In the genomic region with DNA sequence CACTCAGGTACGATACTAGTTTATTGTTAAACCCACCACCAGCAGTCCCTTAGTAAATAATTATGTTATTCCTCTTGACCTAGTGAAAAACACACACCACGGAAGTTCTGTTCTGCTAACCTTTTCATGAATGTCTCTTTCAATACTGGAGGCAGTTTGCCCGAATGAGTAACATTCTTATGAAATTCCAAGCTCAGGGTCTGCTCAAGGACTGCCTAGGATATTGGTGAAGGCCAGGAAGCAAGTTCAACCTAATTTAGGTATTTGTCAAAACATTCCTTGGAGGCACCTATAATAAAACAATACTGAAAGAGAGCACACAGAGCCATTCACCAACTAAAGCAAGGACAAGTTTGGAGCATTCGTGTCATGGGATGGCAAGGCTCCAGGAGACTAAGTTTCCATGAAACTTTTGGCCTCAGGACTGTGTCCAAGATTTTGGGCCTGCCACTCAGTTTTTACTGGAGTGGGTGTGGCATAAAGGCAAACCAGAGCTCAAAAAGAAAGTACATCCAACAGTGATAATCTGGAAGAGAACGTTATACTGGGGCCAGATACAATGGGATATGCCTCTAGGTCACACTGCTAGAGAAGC, we compare ENCODE assay signal across 29 mouse cellular contexts. TPM values are rescaled to one million over a fixed set of nuclear protein-coding genes. Genes with fewer than 3 reads are reported as not detected.
DNase-seq lines count a peak whose midpoint lies in the region; ATAC-seq and TF ChIP-seq lines count a peak whose summit lies in the region.
"Had no signal": no experiment of that assay in that cellular context is flagged by ENCODE, and none has a peak within 500 bp of the region (broad histone marks: within the 10 kb centered on the region; RNA-seq: fewer than 3 reads in every experiment).

No protein-coding gene starts in this region.

- H3K36me3 ChIP-seq in kidney, embryonic 16.5 days (ENCODE audit: insufficient read depth, low read length): no peaks in the 10 kb centered on the region
- H3K36me3 ChIP-seq in small intestine, adult 2 months (ENCODE audit: control insufficient read depth, insufficient read depth, low read length): peaks cover 3% of the 10 kb centered on the region; the same call in 1 of the 2 replicates
- H3K36me3 ChIP-seq: embryonic facial prominence, embryonic 12.5 days; liver, embryonic 13.5 days; midbrain, embryonic 15.5 days; stomach, embryonic 15.5 days had no signal

- no peaks in the 10 kb centered on the region for H3K27me3 ChIP-seq in kidney, embryonic 16.5 days (ENCODE audit: insufficient read depth, low read length)
- H3K27me3 ChIP-seq in small intestine, adult 2 months (ENCODE audit: control insufficient read depth, insufficient read depth, low read length): no peaks in the 10 kb centered on the region
- H3K27me3 ChIP-seq: embryonic facial prominence, embryonic 12.5 days; heart, embryonic 13.5 days; liver, embryonic 13.5 days; lung, embryonic 15.5 days; midbrain, embryonic 15.5 days; neural tube, embryonic 13.5 days; Patski; stomach, embryonic 15.5 days had no signal

- H3K4me1 ChIP-seq in kidney, embryonic 16.5 days (ENCODE audit: insufficient read depth, low read length): no peaks in the 10 kb centered on the region
- H3K4me1 ChIP-seq in small intestine, adult 2 months (ENCODE audit: control insufficient read depth, insufficient read depth, insufficient read length, low read length): peaks cover 20% of the 10 kb centered on the region
- H3K4me1 ChIP-seq: embryonic facial prominence, embryonic 12.5 days; heart, embryonic 13.5 days; lung, embryonic 15.5 days; midbrain, embryonic 15.5 days; neural tube, embryonic 13.5 days; stomach, embryonic 15.5 days had no signal

- TF ChIP-seq CTCF in small intestine, adult 2 months (IDR thresholded peaks at IDR 0.05; ENCODE audit: extremely low read depth, insufficient read length, insufficient replicate concordance, low read depth, low read length): no peak

- no peak overlapping the region; the same call in 1 of the 2 replicates for H3K27ac ChIP-seq in kidney, embryonic 16.5 days (ENCODE audit: low read length)
- H3K27ac ChIP-seq in small intestine, adult 2 months (ENCODE audit: insufficient read depth, low read depth, low read length): peak overlapping the region; percentile 45
- H3K27ac ChIP-seq: embryonic facial prominence, embryonic 12.5 days; heart, embryonic 13.5 days; hindbrain, postnatal 0 days; liver, embryonic 13.5 days; lung, embryonic 15.5 days; macrophage; midbrain, embryonic 15.5 days; neural tube, embryonic 13.5 days; stomach, embryonic 15.5 days had no signal

- no peak overlapping the region for H3K4me2 ChIP-seq in kidney, embryonic 16.5 days (replicated peaks; ENCODE audit: low read depth, low read length)
- H3K4me2 ChIP-seq: embryonic facial prominence, embryonic 12.5 days; heart, embryonic 13.5 days; liver, embryonic 13.5 days; lung, embryonic 15.5 days; midbrain, embryonic 15.5 days; neural tube, embryonic 13.5 days; stomach, embryonic 15.5 days had no signal

- H3K9me3 ChIP-seq in kidney, embryonic 16.5 days (ENCODE audit: low read length): no peaks in the 10 kb centered on the region
- H3K9me3 ChIP-seq: embryonic facial prominence, embryonic 12.5 days; heart, embryonic 13.5 days; liver, embryonic 13.5 days; lung, embryonic 15.5 days; midbrain, embryonic 15.5 days; neural tube, embryonic 13.5 days; stomach, embryonic 15.5 days had no signal

- WGBS in kidney, embryonic 16.5 days: 75% methylated on average over 5 of the region's 5 CpGs
- 51% methylated on average over 5 of the region's 5 CpGs for WGBS in small intestine, adult 2 months

- no peak overlapping the region for H3K4me3 ChIP-seq in kidney, embryonic 16.5 days (ENCODE audit: low read length)
- H3K4me3 ChIP-seq in small intestine, adult 2 months (ENCODE audit: low read depth, low read length): no peak overlapping the region
- H3K4me3 ChIP-seq: embryonic facial prominence, embryonic 12.5 days; heart, embryonic 13.5 days; liver, embryonic 13.5 days; lung, embryonic 15.5 days; midbrain, embryonic 15.5 days; myocyte; neural tube, embryonic 13.5 days; stomach, embryonic 15.5 days had no signal

- DNase-seq in adrenal gland, adult 2 months: peak; percentile 63
- DNase-seq in adrenal gland, postnatal 4 days (ENCODE audit: low spot score in 2 of 2): no peak
- DNase-seq in kidney, postnatal 25 days: peak; percentile 40 to 46
- peak; percentile 87 for DNase-seq in adipocyte (ENCODE audit: low spot score)
- DNase-seq in lung, postnatal 36 days: no peak
- DNase-seq: cerebellum, adult 2 months; cerebellum, postnatal 25 days; gastrocnemius, postnatal 25 days; heart, adult 18-20 months; heart, postnatal 14 days; layer of hippocampus, postnatal 36 days; liver, embryonic 13.5 days; right cerebral cortex, postnatal 4 days; thymus, postnatal 36 days had no signal

- no peak overlapping the region for H3K9ac ChIP-seq in kidney, embryonic 16.5 days (replicated peaks; ENCODE audit: low read length)
- H3K9ac ChIP-seq: embryonic facial prominence, embryonic 12.5 days; heart, embryonic 13.5 days; liver, embryonic 13.5 days; lung, embryonic 15.5 days; midbrain, embryonic 15.5 days; neural tube, embryonic 13.5 days; stomach, embryonic 15.5 days had no signal

- ATAC-seq in kidney, embryonic 16.5 days (ENCODE audit: low FRiP score, low TSS enrichment): no peak
- ATAC-seq: CD4-positive, CD25-positive, alpha-beta regulatory T cell, adult 4 months; hindbrain, postnatal 0 days; intestine, embryonic 16.5 days; midbrain, embryonic 15.5 days; Patski had no signal

- TF ChIP-seq POLR2A in small intestine, adult 2 months (IDR thresholded peaks at IDR 0.05; ENCODE audit: low read depth, low read length): no peak

RNA-seq across cellular contexts. Expression of gene Abcc2, which starts 12.5 kb away (rescaled TPM):
- total RNA-seq in adrenal gland, adult 2 months (2021): 1 to 10 TPM in 1 of 2 experiments, under 1 TPM in 1; 0.17 to 1.0 TPM
- polyA plus RNA-seq in adrenal gland, adult 2 months (2012; rRNA removed): 0.04 and 0.28 TPM in 2 replicates
- total RNA-seq in adrenal gland, postnatal 4 days (2021): 1 to 10 TPM; 2.6 to 9.8 TPM
- polyA plus RNA-seq in kidney, embryonic 16.5 days (2015; fragmentation: Nextera tagmentation; extraction: Ambion mirVana): 4.9 and 5.7 TPM in 2 replicates
- 25.3 and 49.5 TPM in 2 replicates for polyA plus RNA-seq in small intestine, adult 2 months (2012; rRNA removed)
- total RNA-seq: gastrocnemius, postnatal 25 days; heart, adult 18-20 months; heart, postnatal 14 days; layer of hippocampus, postnatal 36 days had no signal
- polyA plus RNA-seq: CD4-positive, CD25-positive, alpha-beta regulatory T cell, adult 4 months; forebrain, embryonic 11.5 days; heart, embryonic 13.5 days; myocyte; Patski had no signal

RNA-seq across cellular contexts. Expression of gene Cox15, which starts 16.7 kb away (rescaled TPM):
- total RNA-seq in adrenal gland, adult 2 months (2021): 10 to 100 TPM; 36.4 to 59.4 TPM
- polyA plus RNA-seq in adrenal gland, adult 2 months (2012; rRNA removed): 21.3 and 25.3 TPM in 2 replicates
- 10 to 100 TPM; 41.0 to 45.9 TPM for total RNA-seq in adrenal gland, postnatal 4 days (2021)
- polyA plus RNA-seq in kidney, embryonic 16.5 days (2015; fragmentation: Nextera tagmentation; extraction: Ambion mirVana): 12.0 and 15.6 TPM in 2 replicates
- 6.5 and 9.8 TPM in 2 replicates for polyA plus RNA-seq in small intestine, adult 2 months (2012; rRNA removed)

RNA-seq across cellular contexts. Expression of gene Cutc, which starts 16.7 kb away (rescaled TPM):
- total RNA-seq in adrenal gland, adult 2 months (2021): 10 to 100 TPM in 1 of 2 experiments, 1 to 10 TPM in 1; 8.3 to 12.3 TPM
- 1.6 and 2.6 TPM in 2 replicates for polyA plus RNA-seq in adrenal gland, adult 2 months (2012; rRNA removed)
- total RNA-seq in adrenal gland, postnatal 4 days (2021): 10 to 100 TPM; 14.1 to 15.3 TPM
- 15.3 and 18.5 TPM in 2 replicates for polyA plus RNA-seq in kidney, embryonic 16.5 days (2015; fragmentation: Nextera tagmentation; extraction: Ambion mirVana)
- 1.3 and 4.1 TPM in 2 replicates for polyA plus RNA-seq in small intestine, adult 2 months (2012; rRNA removed)

Comparison
In these comparisons a context has a peak if more than half of its experiments do, and no peak if none do; other contexts are left out.
1. DNase-seq: peak in adrenal gland, adult 2 months (single experiment), kidney, postnatal 25 days (2 of 2) and adipocyte (single experiment); none in adrenal gland, postnatal 4 days (0 of 2) and lung, postnatal 36 days (single experiment).